Mouse (Mus musculus) erythroblast, embryonic 14.5 days (primary cell): Measurements from ENCODE around the gene Tmem242.

Source experiments
- GATA1 ChIP-seq: IDR thresholded peaks from 2 replicates; pipeline ENCODE4 v1.6.1; 2012; ENCODE audit warnings: low read length, inconsistent platforms, mixed read lengths
- TAL1 ChIP-seq: IDR thresholded peaks from 3 replicates; pipeline ENCODE4 v1.6.1; 2012; ENCODE audit warnings: low read length, inconsistent platforms, mixed read lengths

GRCm38 (mm10) chr17:5402069-5402468, 38.0 kb downstream of the Tmem242 start:
- no peak for TF ChIP-seq TAL1
- no peak for TF ChIP-seq GATA1
